Mouse (Mus musculus) left cerebral cortex, postnatal 10 days (tissue): ENCODE data around the gene Megf8. TPM values are rescaled to one million over a fixed set of nuclear protein-coding genes. Genes with fewer than 3 reads are reported as not detected.

Experiments used
- DNase-seq, 2 experiments: peaks; one replicate each; pipeline ENCODE4 v3.0.0; 2021 to 2022; ENCODE audit warnings: low spot score in 2 of 2, mixed read lengths in 1 of 2; ENCODE audit errors: extremely low spot score in 1 of 2
- intact Hi-C: fragments of 180-260 bp; cut with DNase I; formaldehyde crosslinking; loops from one replicate; pipeline ENCODE4 v1.15.1; 2025
- total RNA-seq, 2 experiments: library from RNA; stranded (reverse); gene quantifications; 2 replicates each; pipeline ENCODE4 v1.2.3; 2021

Megf8 gene
- total RNA-seq: 10 to 100 TPM; 90.4 to 91.8 TPM

GRCm38 (mm10) chr7:25316532-25317445 is at the start of gene Megf8:
Megf8 (plus strand) TSS chr7:25317164.
- intact Hi-C loops: loop anchor here (5.0 kb wide), 3 partner anchors 34 to 74 kb away; no protein-coding TSS in a partner anchor
- peak; percentile 97 for DNase-seq

- intact Hi-C loops: no loop called here
- peak; percentile 99 to 100 for DNase-seq
Measured at GRCm38 (mm10) chr7:25267301-25267750, 49.6 kb upstream of the Megf8 start, which contains the start of gene Cic. Cic (plus strand) TSS chr7:25267704.

GRCm38 (mm10) chr7:25267751-25268463 is 49.1 kb upstream of the Megf8 start:
- intact Hi-C loops: no loop called here
- DNase-seq: peak; percentile 100

GRCm38 (mm10) chr7:25268588-25268987 is 48.4 kb upstream of the Megf8 start:
- intact Hi-C loops: no loop called here

GRCm38 (mm10) chr7:25269029-25269428 is 47.9 kb upstream of the Megf8 start:
- intact Hi-C loops: no loop called here
- no peak for DNase-seq

More at GRCm38 (mm10) chr7:25268588-25268987, 48.4 kb upstream of the Megf8 start:
- DNase-seq: no peak

GRCm38 (mm10) chr7:25269545-25270271 is 47.3 kb upstream of the Megf8 start:
- no peak for DNase-seq
- intact Hi-C loops: no loop called here

- intact Hi-C loops: no loop called here
- no peak for DNase-seq
Measured at GRCm38 (mm10) chr7:25270652-25271633, 46.0 kb upstream of the Megf8 start.

- DNase-seq: no peak
- intact Hi-C loops: no loop called here
Measured at GRCm38 (mm10) chr7:25271651-25272444, 45.1 kb upstream of the Megf8 start.

- intact Hi-C loops: no loop called here
- no peak for DNase-seq
Measured at GRCm38 (mm10) chr7:25272445-25273258, 44.3 kb upstream of the Megf8 start.

- DNase-seq: no peak
- intact Hi-C loops: loop anchor here (2.0 kb wide), 1 partner anchor 27 kb away; no protein-coding TSS in a partner anchor
Measured at GRCm38 (mm10) chr7:25273259-25274241, 43.4 kb upstream of the Megf8 start.

- intact Hi-C loops: loop anchor here (2.0 kb wide), 1 partner anchor 28 kb away; no protein-coding TSS in a partner anchor
Measured at GRCm38 (mm10) chr7:25274571-25274970, 42.4 kb upstream of the Megf8 start.

GRCm38 (mm10) chr7:25274996-25275395 is 42.0 kb upstream of the Megf8 start:
- intact Hi-C loops: loop anchor here (2.0 kb wide), 1 partner anchor 28 kb away; no protein-coding TSS in a partner anchor
- no peak for DNase-seq

More at GRCm38 (mm10) chr7:25274571-25274970, 42.4 kb upstream of the Megf8 start:
- no peak for DNase-seq

- intact Hi-C loops: loop anchor here (2.0 kb wide), 1 partner anchor 29 kb away; no protein-coding TSS in a partner anchor
- no peak for DNase-seq
Measured at GRCm38 (mm10) chr7:25275555-25276298, 41.2 kb upstream of the Megf8 start.

GRCm38 (mm10) chr7:25277405-25277804 is 39.6 kb upstream of the Megf8 start:
- intact Hi-C loops: no loop called here
- no peak for DNase-seq
